Mouse (Mus musculus) embryonic facial prominence, embryonic 15.5 days (tissue): ENCODE data around the gene Hhex. TPM values are rescaled to one million over a fixed set of nuclear protein-coding genes. Genes with fewer than 3 reads are reported as not detected.

Source experiments
- ATAC-seq: fragments of 200-750 bp; cut with Nextera tagmentation; 2 replicates; pipeline ENCODE4 v1.8.0; 2017; ENCODE audit warnings: low read depth, moderate TSS enrichment; ENCODE audit not compliant: insufficient number of reproducible peaks, low FRiP score, low TSS enrichment
- H3K27ac ChIP-seq: fragments of 300-500 bp; sonication (generic); replicated peaks from 2 replicates; pipeline ENCODE4 v1.5.1; 2015; ENCODE audit warnings: mild to moderate bottlenecking, inconsistent platforms
- H3K27me3 ChIP-seq: fragments of 300-500 bp; sonication (generic); 2 replicates; pipeline ENCODE4 v1.6.1; 2015; ENCODE audit warnings: inconsistent platforms
- H3K36me3 ChIP-seq: fragments of 300-500 bp; sonication (generic); 2 replicates; pipeline ENCODE4 v1.6.1; 2015; ENCODE audit warnings: mild to moderate bottlenecking, inconsistent platforms
- H3K4me1 ChIP-seq: fragments of 300-500 bp; sonication (generic); 2 replicates; pipeline ENCODE4 v1.6.1; 2015; ENCODE audit warnings: inconsistent platforms
- H3K4me2 ChIP-seq: fragments of 300-500 bp; sonication (generic); replicated peaks from 2 replicates; pipeline ENCODE4 v1.6.1; 2015; ENCODE audit warnings: mild to moderate bottlenecking, inconsistent platforms
- H3K4me3 ChIP-seq: fragments of 300-500 bp; sonication (generic); replicated peaks from 2 replicates; pipeline ENCODE4 v1.5.1; 2015; ENCODE audit warnings: mild to moderate bottlenecking, inconsistent platforms
- H3K9ac ChIP-seq: fragments of 300-500 bp; sonication (generic); 2 replicates; pipeline ENCODE4 v1.6.1; 2015; ENCODE audit warnings: inconsistent platforms
- H3K9me3 ChIP-seq: fragments of 300-500 bp; sonication (generic); replicated peaks from 2 replicates; pipeline ENCODE4 v1.6.1; 2016; ENCODE audit warnings: inconsistent platforms
- WGBS: fragments of 180-500 bp; shearing (Covaris S2); methylation state at CpG from one replicate; pipeline ENCODE4 v1.1.7; 2015; 5-methylcytosine and 5-hydroxymethylcytosine counted together
- polyA plus RNA-seq: library from polyadenylated mRNA; unstranded; fragments of >200 nt; fragmentation: Nextera tagmentation; extraction: Ambion mirVana; gene quantifications from 2 replicates; pipeline ENCODE4 v1.2.1, GENCODE M21; 2015

The Hhex gene
- polyA plus RNA-seq, 1 experiment from 2014 or later = 9.7 TPM

DNA sequence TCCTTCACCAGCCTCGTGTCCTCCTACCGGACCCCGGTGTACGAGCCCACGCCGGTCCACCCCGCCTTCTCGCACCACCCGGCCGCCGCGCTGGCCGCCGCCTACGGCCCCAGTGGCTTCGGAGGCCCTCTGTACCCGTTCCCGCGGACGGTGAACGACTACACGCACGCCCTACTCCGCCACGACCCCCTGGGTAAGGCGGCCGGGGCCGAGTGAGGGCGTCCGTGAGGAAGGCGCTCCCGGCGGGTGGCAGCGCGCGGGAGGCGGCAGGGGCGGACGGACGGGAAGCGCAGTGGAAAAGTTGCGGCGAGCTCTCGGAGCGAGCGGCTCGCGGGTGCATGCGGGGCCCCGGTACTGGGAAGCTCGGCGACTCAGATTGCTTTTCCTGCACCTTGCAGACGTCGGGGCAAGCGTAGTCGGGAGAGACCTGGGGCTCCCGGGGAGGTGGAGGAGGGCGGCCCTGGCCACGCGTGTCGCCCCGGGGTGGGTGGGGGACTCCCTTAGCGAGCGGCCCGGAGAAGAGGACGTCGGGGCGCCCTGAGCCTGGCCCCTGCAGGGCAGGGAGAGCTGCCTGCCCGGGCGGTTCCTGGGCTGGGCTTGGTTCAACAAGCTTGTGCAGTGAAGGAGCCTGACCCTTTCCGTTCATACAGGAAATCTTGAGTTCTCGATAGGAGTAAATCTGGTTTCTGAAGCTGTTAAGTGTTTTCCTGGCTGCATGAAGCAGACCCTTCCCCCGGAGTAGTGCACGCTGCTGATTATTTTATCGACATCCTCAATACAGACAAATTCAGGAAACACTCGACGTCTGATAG, 637 bp downstream of the Hhex start:
- Histone ChIP-seq H3K27ac (peak overlapping the region; percentile 68), H3K9ac (peak overlapping the region; percentile 21), H3K9me3 (no peaks in the 10 kb centered on the region), H3K36me3 (no peaks in the 10 kb centered on the region), H3K4me1 (peaks cover 22% of the 10 kb centered on the region), H3K27me3 (peaks cover 87% of the 10 kb centered on the region), H3K4me3 (peak overlapping the region; percentile 48), H3K4me2 (peak overlapping the region; percentile 79)
- WGBS = 1% methylated on average over 77 of the region's 77 CpGs
- 0 out of 2 replicates have a peak, but pooled peaks have one; percentile 43 for ATAC-seq

DNA sequence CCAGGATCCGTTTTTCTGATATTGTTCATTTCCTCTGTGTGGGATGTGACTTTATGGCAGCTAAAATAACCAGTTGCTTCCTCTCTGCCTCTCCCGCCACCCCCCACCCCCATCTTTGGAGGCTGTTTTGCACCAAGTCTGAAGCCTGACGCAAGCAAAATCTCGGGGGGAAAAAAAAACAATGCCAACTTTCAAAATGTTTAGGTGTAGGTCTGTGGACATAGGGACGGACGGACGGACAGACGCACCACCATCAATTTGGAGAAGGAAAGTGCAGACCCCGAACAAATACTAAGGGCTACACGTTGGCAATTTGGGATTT, 1.2 kb downstream of the Hhex start:
- Histone ChIP-seq H3K27ac (no peak overlapping the region), H3K4me2 (no peak overlapping the region)

DNA sequence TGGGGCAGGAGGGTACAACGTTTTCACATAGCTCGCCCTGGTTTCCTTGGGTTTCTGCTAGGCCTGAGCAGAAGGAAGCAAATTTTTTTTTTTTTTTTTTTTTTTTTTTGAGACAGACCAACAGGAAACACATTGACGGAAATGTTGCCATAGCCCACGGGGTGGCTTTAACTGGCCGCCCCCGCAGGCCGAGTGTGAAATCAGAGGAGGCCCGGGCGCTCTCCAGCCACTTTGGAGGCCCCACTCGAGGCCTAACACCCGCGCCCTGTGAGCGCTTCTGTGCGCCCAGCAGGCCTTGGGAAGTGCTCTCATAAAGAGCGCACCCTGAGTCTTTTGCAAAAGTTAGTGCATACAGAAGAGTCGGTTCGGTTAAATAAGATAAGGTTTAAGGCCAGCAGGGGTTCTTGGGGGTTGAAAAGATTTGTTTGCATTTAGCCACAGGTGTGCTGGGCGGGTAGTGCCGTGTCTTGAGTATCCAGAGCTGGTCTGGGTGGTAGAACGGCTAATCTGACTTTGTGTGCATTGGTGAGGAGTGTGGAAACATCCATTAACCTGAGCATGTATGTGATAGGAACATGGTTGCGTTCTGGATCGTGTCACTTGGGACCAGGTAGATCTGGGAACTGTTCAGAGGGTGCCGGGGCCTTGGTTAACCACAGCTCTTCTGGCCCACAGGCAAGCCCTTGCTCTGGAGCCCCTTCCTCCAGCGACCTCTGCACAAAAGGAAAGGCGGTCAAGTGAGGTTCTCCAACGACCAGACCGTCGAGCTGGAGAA, 2.1 kb downstream of the Hhex start:
- Histone ChIP-seq H3K36me3 (no peaks in the 10 kb centered on the region), H3K9me3 (no peaks in the 10 kb centered on the region), H3K27me3 (peaks cover 82% of the 10 kb centered on the region), H3K9ac (no peak overlapping the region), H3K4me2 (no peak overlapping the region), H3K27ac (no peak overlapping the region), H3K4me3 (no peak overlapping the region), H3K4me1 (peaks cover 22% of the 10 kb centered on the region)
- WGBS = 11% methylated on average over 28 of the region's 28 CpGs
- ATAC-seq = no peak

More for the DNA sequence above, 1.2 kb downstream of the Hhex start:
- H3K4me3 ChIP-seq = peak overlapping the region; percentile 48
- H3K9ac ChIP-seq = no peak overlapping the region
- no peaks in the 10 kb centered on the region for H3K36me3 ChIP-seq
- peaks cover 22% of the 10 kb centered on the region for H3K4me1 ChIP-seq
- ATAC-seq = no peak
- peaks cover 85% of the 10 kb centered on the region for H3K27me3 ChIP-seq
- 5% methylated on average over 10 of the region's 10 CpGs for whole genome bisulfite sequencing
- no peaks in the 10 kb centered on the region for H3K9me3 ChIP-seq

DNA sequence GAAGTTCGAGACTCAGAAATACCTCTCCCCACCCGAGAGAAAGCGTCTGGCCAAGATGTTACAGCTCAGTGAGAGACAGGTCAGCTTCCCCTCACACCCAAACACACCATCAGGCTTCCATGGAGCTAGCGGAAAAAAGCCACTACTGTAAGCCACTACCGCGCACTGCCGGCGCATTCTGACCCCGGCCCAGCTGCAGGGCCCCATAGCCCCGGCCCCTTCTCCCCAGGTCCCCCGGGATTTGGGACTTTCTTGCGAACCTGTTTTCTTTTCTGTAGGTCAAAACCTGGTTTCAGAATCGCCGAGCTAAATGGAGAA, 2.6 kb downstream of the Hhex start:
- no peak overlapping the region for H3K4me2 ChIP-seq
- WGBS = 5% methylated on average over 14 of the region's 14 CpGs
- H3K4me3 ChIP-seq = no peak overlapping the region
- no peaks in the 10 kb centered on the region for H3K9me3 ChIP-seq
- no peak overlapping the region for H3K9ac ChIP-seq
- ATAC-seq = no peak
- no peak overlapping the region for H3K27ac ChIP-seq
- H3K27me3 ChIP-seq = peaks cover 78% of the 10 kb centered on the region
- no peaks in the 10 kb centered on the region for H3K36me3 ChIP-seq
- peaks cover 22% of the 10 kb centered on the region for H3K4me1 ChIP-seq

DNA sequence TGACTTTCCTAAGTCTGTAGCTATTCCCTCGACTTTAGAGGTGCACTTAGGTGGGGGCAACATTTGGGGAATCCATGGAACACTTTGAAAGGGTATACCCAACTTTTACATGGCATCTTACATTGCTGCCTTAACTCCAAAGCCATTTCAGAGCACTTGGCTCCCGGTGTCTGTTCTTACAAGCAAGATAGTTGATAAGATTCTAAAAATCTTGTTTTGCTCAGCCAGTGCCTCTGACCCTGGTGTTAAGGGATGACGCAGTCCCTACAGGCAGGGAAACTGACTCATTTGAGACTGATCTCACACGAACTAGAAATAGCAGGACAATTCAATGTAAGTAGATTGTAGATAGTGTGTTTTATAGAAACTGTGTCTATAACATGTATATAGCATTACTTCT, 5.6 kb downstream of the Hhex start:
- Histone ChIP-seq H3K36me3 (no peaks in the 10 kb centered on the region), H3K4me3 (no peak overlapping the region), H3K9me3 (no peaks in the 10 kb centered on the region), H3K4me2 (no peak overlapping the region), H3K27me3 (peaks cover 51% of the 10 kb centered on the region), H3K4me1 (peaks cover 5% of the 10 kb centered on the region; the same call in 1 of the 2 replicates), H3K9ac (no peak overlapping the region), H3K27ac (no peak overlapping the region)
- 76% methylated on average over 4 of the region's 4 CpGs for WGBS
- ATAC-seq = no peak

DNA sequence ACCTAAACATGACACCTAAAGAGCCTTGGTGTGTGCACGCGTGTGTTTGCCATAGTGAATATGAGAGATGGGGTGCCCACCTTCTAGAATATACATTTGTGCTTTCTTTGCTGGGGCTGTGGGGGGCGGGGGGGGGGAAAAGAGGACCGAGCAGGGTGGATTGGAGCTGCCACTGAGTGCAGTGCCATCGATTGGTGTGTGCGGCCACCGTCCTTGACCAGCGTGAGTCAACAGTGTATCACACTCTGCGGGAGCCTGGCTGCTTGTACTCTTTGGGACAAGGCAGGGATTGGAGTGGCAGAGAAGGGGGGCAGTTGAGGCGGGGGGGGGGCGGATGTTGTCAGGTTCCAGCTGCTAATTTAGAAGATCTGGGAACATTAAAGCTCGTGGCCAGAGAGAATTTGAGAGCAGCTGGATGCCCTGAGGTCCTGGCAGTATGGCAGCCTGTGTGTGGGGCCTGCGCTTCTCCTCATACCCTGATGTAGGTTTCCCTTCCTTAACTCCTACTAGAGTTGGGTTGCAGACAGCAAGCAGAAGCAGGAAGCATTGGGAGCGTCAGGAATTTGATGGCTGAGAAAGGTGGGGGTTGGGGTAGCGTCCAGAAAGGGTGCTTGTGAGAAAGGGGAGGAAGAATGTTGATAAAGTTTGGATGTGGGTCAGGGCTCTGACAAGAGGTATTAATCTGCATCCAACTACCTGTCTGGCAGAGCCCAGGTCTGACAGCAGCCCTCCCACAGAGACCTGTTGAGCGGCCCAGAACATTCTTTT, 6.3 kb downstream of the Hhex start:
- ATAC-seq = no peak
- no peak overlapping the region for H3K4me3 ChIP-seq
- no peak overlapping the region for H3K4me2 ChIP-seq
- H3K9me3 ChIP-seq = no peaks in the 10 kb centered on the region
- H3K4me1 ChIP-seq = no peaks in the 10 kb centered on the region
- no peak overlapping the region for H3K27ac ChIP-seq
- peaks cover 44% of the 10 kb centered on the region for H3K27me3 ChIP-seq
- H3K9ac ChIP-seq = no peak overlapping the region
- no peaks in the 10 kb centered on the region for H3K36me3 ChIP-seq
- WGBS = 65% methylated on average over 16 of the region's 16 CpGs

DNA sequence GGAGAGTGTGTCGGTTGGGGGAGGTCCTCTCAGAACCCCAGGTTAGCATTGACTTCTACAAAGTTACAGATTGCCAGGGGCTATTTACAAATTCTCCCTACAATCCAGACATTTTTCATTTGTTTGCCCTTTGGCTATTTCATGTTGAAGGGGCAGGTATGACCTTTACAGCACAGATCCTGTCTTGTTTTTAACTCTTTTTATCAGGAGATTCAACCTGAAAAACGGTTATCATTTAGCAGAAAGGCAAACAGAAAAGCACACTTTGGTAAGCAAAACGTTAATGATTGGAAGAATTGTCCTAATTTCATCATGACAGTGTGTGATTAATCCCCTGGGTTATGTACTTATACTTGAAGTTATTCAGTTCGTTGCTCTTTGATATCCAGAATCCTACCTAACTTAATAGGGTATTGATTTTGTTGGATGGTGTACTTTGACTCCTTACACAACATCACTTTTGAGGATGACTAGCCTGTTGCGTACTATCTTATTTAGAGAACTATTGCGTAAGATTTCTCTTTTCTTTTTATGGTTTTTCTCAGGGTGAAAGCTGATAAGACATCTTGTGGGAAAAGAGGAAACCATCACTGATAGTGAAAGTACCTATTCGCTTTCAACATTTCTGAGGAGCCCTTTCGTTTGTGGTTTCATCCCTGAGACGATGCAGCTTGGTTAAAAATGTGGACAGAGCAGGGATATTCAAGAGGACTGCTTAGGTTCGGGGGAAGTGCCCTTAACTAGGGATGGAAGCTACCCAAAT, 8.1 kb downstream of the Hhex start:
- no peaks in the 10 kb centered on the region for H3K4me1 ChIP-seq
- no peak for ATAC-seq
- H3K36me3 ChIP-seq = no peaks in the 10 kb centered on the region
- H3K27ac ChIP-seq = no peak overlapping the region
- no peak overlapping the region for H3K9ac ChIP-seq
- 70% methylated on average over 10 of the region's 10 CpGs for WGBS
- H3K4me2 ChIP-seq = no peak overlapping the region
- H3K4me3 ChIP-seq = no peak overlapping the region
- H3K9me3 ChIP-seq = no peaks in the 10 kb centered on the region
- peaks cover 26% of the 10 kb centered on the region for H3K27me3 ChIP-seq

DNA sequence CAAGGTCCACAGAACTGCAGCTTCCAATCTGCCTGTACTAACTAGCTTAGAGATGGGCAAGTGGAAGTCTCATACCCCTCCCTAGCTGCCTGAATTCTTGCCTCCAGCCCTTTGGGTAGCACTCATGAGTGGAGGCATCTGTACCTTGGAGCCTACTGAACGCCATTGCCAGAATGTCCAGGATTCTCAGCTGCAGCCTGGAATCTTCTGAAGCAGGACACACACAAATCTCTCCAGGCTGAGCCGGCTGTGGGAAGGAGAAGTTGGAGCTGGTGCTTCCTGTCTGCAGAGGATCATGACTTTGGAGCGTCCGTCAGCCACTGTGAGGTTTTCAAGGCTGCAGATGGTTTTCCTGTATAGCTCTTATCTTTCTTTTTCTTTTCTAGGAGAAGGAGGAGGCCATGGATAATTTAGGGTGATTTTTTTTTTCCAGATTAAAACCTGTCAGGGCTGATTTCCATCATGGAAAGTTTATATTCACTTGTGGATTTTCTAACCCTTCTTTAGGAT, 9.1 kb downstream of the Hhex start:
- Histone ChIP-seq H3K27me3 (peaks cover 23% of the 10 kb centered on the region), H3K4me2 (no peak overlapping the region), H3K9ac (no peak overlapping the region), H3K36me3 (no peaks in the 10 kb centered on the region), H3K4me1 (no peaks in the 10 kb centered on the region), H3K9me3 (no peaks in the 10 kb centered on the region), H3K4me3 (no peak overlapping the region), H3K27ac (no peak overlapping the region)
- 48% methylated on average over 4 of the region's 4 CpGs for WGBS
- ATAC-seq = no peak

DNA sequence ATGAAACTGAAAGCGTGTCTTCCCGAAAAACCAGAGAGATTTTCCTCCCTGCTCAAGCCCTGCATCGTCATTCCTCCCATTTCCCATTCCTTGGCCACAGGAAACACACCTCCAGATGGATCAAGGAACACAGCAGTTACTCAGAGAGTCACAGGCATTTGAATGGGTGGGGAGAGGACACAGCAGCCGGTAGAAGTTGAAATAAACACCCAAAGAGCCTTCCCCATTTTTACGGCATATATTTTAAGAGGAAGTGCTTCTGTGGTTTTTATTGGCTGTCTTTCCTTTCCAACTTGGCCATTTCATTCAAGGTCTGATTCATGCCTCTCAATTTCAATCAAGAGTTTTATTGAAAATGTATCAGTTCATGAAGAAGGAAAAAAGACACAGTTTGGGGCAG, 13.6 kb downstream of the Hhex start:
- 43% methylated on average over 5 of the region's 5 CpGs for WGBS
- no peak for ATAC-seq
- H3K36me3 ChIP-seq = no peaks in the 10 kb centered on the region

DNA sequence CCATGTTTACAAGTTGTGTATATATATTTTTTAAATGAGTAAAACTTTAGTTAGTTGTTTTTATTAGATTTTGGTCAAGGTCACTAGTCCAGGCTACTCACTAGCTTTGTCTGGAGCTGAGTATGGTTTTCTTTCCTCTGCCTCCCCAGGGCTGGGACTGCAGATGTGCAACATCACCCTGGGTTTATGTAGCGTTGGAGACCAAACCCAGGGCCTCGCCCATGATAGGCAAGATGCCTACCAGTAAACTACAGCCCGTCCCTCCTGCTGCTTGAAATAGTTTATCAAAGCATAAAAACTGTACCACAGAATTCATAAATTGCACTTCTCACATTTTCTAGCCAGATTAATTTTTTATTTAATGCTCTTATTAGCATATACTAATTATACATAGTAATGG, 14.6 kb downstream of the Hhex start:
- no peak overlapping the region for H3K27ac ChIP-seq
- H3K9ac ChIP-seq = no peak overlapping the region
- no peaks in the 10 kb centered on the region for H3K4me1 ChIP-seq
- no peaks in the 10 kb centered on the region for H3K36me3 ChIP-seq
- no peak overlapping the region for H3K4me2 ChIP-seq
- WGBS = 90% methylated on average over 3 of the region's 3 CpGs
- no peak overlapping the region for H3K4me3 ChIP-seq
- ATAC-seq = no peak
- H3K27me3 ChIP-seq = no peaks in the 10 kb centered on the region
- H3K9me3 ChIP-seq = no peaks in the 10 kb centered on the region

More for the DNA sequence above, 13.6 kb downstream of the Hhex start:
- Histone ChIP-seq H3K27me3 (0 out of 2 replicates have a peak, but pooled peaks cover 3% of the 10 kb centered on the region), H3K4me1 (no peaks in the 10 kb centered on the region), H3K4me3 (no peak overlapping the region), H3K9me3 (no peaks in the 10 kb centered on the region), H3K4me2 (peak overlapping the region; percentile 26), H3K9ac (no peak overlapping the region), H3K27ac (no peak overlapping the region)
